Comparison of ENCODE assay signal across 9 mouse cellular contexts in the genomic region with DNA sequence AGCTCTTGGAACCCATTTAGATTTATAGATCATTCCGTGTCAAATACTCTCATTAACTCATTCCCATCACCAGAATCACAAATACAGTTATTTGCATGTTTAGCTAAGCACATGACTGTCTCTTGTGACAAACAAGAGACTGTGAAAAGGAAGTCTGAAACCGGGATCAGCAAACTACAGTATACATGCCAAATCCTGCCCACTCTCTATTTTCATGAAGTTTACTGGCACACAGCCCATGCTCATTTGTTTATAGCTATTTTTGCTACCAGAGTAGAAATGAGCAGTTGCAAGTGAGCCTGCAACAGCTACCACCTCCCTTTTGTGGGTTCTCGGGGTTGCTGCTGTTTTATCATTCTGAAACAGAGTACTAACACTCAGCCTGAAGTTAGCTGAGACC. TPM values are rescaled to one million over a fixed set of nuclear protein-coding genes. Genes with fewer than 3 reads are reported as not detected.
DNase-seq lines count a peak whose midpoint lies in the region; ATAC-seq and TF ChIP-seq lines count a peak whose summit lies in the region.
"Had no signal": no experiment of that assay in that cellular context is flagged by ENCODE, and none has a peak within 500 bp of the region (broad histone marks: within the 10 kb centered on the region; RNA-seq: fewer than 3 reads in every experiment).

No protein-coding gene starts in this region.

- WGBS in kidney, embryonic 14.5 days, result 79% methylated on average over 3 of the region's 3 CpGs

- H3K27ac ChIP-seq in kidney, embryonic 14.5 days (ENCODE audit: low read depth, low read length), result no peak overlapping the region

- H3K27me3 ChIP-seq in kidney, embryonic 14.5 days (ENCODE audit: control insufficient read depth, insufficient read depth, low read length), result no peaks in the 10 kb centered on the region

- peak; percentile 16 for DNase-seq in kidney, adult 9 months
- peak; percentile 71 for DNase-seq in brain, embryonic 14.5 days (ENCODE audit: low read depth)
- peak; percentile 62 to 90 for DNase-seq in layer of hippocampus, adult 18-20 months (ENCODE audit: low spot score in 2 of 2)
- DNase-seq in gastrocnemius, postnatal 4 days (ENCODE audit: low spot score in 2 of 2), result no peak
- no peak for DNase-seq in cerebellum, adult 11-12 months
- no peak for DNase-seq in ovary, adult 18-20 months (ENCODE audit: low spot score)

- H3K4me3 ChIP-seq in kidney, embryonic 14.5 days (ENCODE audit: low read length), result no peak overlapping the region

- H3K4me1 ChIP-seq in kidney, embryonic 14.5 days (ENCODE audit: control insufficient read depth, insufficient read depth, low read length), result no peaks in the 10 kb centered on the region

- H3K9ac ChIP-seq in kidney, embryonic 14.5 days (ENCODE audit: low read depth, low read length), result no peak overlapping the region

- TF ChIP-seq POLR2A in brain, embryonic 14.5 days (IDR thresholded peaks at IDR 0.05; ENCODE audit: borderline replicate concordance, extremely low read depth, insufficient read depth, insufficient read length, poor library complexity, severe bottlenecking), result no peak

- no peak for ATAC-seq in kidney, embryonic 14.5 days (ENCODE audit: low FRiP score, low TSS enrichment)
- peak; percentile 42 for ATAC-seq in megakaryocyte progenitor cell, adult 5-6 weeks (replicated peaks; ENCODE audit: poor library complexity)
- ATAC-seq: inflammation-experienced regulatory T-cells, adult 6 months had no signal

- no peak overlapping the region for H3K4me2 ChIP-seq in kidney, embryonic 14.5 days (replicated peaks; ENCODE audit: low read depth, low read length)

- TF ChIP-seq CTCF in brain, embryonic 14.5 days (IDR thresholded peaks at IDR 0.05; ENCODE audit: borderline replicate concordance, extremely low read depth, insufficient read depth, insufficient read length), result no peak

- no peaks in the 10 kb centered on the region for H3K9me3 ChIP-seq in kidney, embryonic 14.5 days (ENCODE audit: control insufficient read depth, low read length)

- peaks cover 14% of the 10 kb centered on the region; the same call in 1 of the 2 replicates for H3K36me3 ChIP-seq in kidney, embryonic 14.5 days (ENCODE audit: control insufficient read depth, insufficient read depth, low read length)

RNA-seq across cellular contexts. Expression of a gene that starts 36.8 kb away (rescaled TPM):
- polyA plus RNA-seq in kidney, embryonic 14.5 days (2014; fragmentation: Nextera tagmentation; extraction: Ambion mirVana), result 12.0 and 12.9 TPM in 2 replicates
- 36.0 and 41.8 TPM in 2 replicates for polyA plus RNA-seq in brain, embryonic 14.5 days (2012; rRNA removed)
- total RNA-seq in layer of hippocampus, adult 18-20 months (2021), result 10 to 100 TPM; 35.2 to 37.4 TPM
- 47.1 and 53.9 TPM in 2 replicates for total RNA-seq in megakaryocyte progenitor cell, adult 5-6 weeks (2015)
- total RNA-seq in megakaryocyte progenitor cell, adult 5-6 weeks (2017), result 25.5 and 35.5 TPM in 2 replicates
- total RNA-seq in gastrocnemius, postnatal 4 days (2021), result 10 to 100 TPM; 37.5 to 42.9 TPM

Comparison
In these comparisons a context has a peak if more than half of its experiments do, and no peak if none do; other contexts are left out.
1. DNase-seq: peak in kidney, adult 9 months (single experiment), brain, embryonic 14.5 days (single experiment) and layer of hippocampus, adult 18-20 months (2 of 2); none in gastrocnemius, postnatal 4 days (0 of 2), cerebellum, adult 11-12 months (single experiment) and ovary, adult 18-20 months (single experiment).